Mouse (Mus musculus) intestine, embryonic 16.5 days (tissue): ENCODE measurements around the gene Zcchc14. TPM values are rescaled to one million over a fixed set of nuclear protein-coding genes. Genes with fewer than 3 reads are reported as not detected.

ENCODE experiments used
- ATAC-seq: fragments of 200-750 bp; cut with Nextera tagmentation; 2 replicates; pipeline ENCODE4 v1.8.0; 2017; ENCODE audit warnings: moderate TSS enrichment, moderate library complexity
- H3K27ac ChIP-seq: fragments of 300-500 bp; sonication (generic); 2 replicates; pipeline ENCODE4 v1.5.1; 2014; ENCODE audit warnings: mild to moderate bottlenecking, low read length
- H3K27me3 ChIP-seq: fragments of 300-500 bp; sonication (generic); replicated peaks from 2 replicates; pipeline ENCODE4 v1.6.1; 2014; ENCODE audit warnings: low read length, control low read depth, mixed read lengths; ENCODE audit not compliant: control insufficient read depth, insufficient read depth
- H3K36me3 ChIP-seq: fragments of 300-500 bp; sonication (generic); 2 replicates; pipeline ENCODE4 v1.6.1; 2014; ENCODE audit warnings: low read length, control low read depth; ENCODE audit not compliant: control insufficient read depth, insufficient read depth
- H3K4me1 ChIP-seq: fragments of 300-500 bp; sonication (generic); 2 replicates; pipeline ENCODE4 v1.6.1; 2014; ENCODE audit warnings: low read length, control low read depth, mixed read lengths; ENCODE audit not compliant: control insufficient read depth, insufficient read depth
- H3K4me2 ChIP-seq: fragments of 300-500 bp; sonication (generic); 2 replicates; pipeline ENCODE4 v1.6.1; 2014; ENCODE audit warnings: low read depth, low read length, control low read depth
- H3K4me3 ChIP-seq: fragments of 300-500 bp; sonication (generic); 2 replicates; pipeline ENCODE4 v1.5.1; 2014; ENCODE audit warnings: mild to moderate bottlenecking, low read length
- H3K9ac ChIP-seq: fragments of 300-500 bp; sonication (generic); 2 replicates; pipeline ENCODE4 v1.6.1; 2014; ENCODE audit warnings: low read depth, low read length
- H3K9me3 ChIP-seq: fragments of 300-500 bp; sonication (generic); 2 replicates; pipeline ENCODE4 v1.6.1; 2016; ENCODE audit warnings: low read length, control low read depth; ENCODE audit not compliant: control insufficient read depth
- WGBS: fragments of 180-500 bp; shearing (Covaris S2); extraction: QIAGEN DNeasy Blood & Tissue Kit; methylation state at CpG from one replicate; pipeline ENCODE4 v1.1.7; 2014; 5-methylcytosine and 5-hydroxymethylcytosine counted together
- polyA plus RNA-seq: library from polyadenylated mRNA; unstranded; fragments of >200 nt; fragmentation: Nextera tagmentation; extraction: Ambion mirVana; gene quantifications from 2 replicates; pipeline ENCODE4 v1.2.1, GENCODE M21; 2015

Zcchc14 gene
- polyA plus RNA-seq, 1 experiment from 2014 or later: 9.5 TPM

DNA sequence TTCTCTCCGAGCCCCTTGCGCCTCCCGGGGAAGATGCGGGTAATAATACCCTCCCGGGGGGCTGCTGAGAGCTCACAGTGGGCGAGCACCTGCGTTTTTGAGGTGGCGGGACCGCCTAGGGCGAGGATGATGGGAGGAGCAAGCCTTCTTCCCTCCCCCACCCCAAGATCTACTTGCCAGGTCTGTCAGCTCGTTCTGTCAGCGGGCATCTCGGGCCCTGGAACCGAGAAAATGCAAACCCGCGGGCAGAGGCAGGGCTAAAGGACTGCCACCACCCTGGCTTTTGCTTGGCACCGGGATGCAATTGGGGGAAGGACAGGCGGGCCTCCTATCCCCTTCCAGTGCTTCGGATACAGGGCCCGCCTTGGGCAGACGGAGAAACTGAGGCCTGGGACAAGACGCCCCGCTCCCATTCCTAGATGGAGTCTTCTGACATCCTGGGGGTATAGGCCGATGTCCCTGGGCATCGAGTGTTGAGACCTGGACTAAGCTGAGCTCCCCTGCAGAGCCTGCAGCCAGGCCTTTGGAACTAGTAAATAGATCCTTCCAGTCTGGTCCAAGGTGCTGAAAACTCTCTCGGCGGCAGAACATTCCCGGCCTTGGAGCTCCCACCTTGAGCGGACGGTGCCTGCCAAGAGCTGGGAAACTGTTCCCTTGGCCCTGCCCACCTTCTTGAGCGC lies 779 bp upstream of the Zcchc14 start:
- H3K9me3 ChIP-seq: no peaks in the 10 kb centered on the region
- H3K4me3 ChIP-seq: peak overlapping the region; percentile 70
- 2% methylated on average over 31 of the region's 31 CpGs for WGBS
- H3K27ac ChIP-seq: peak overlapping the region; percentile 90
- peak overlapping the region; percentile 89 for H3K9ac ChIP-seq
- H3K4me2 ChIP-seq: peak overlapping the region; percentile 96
- ATAC-seq: peak; percentile 34
- no peaks in the 10 kb centered on the region for H3K27me3 ChIP-seq
- peaks cover 39% of the 10 kb centered on the region for H3K4me1 ChIP-seq
- no peaks in the 10 kb centered on the region for H3K36me3 ChIP-seq

- peak overlapping the region; percentile 81 for H3K9ac ChIP-seq
- H3K27ac ChIP-seq: peak overlapping the region; percentile 10
- no peaks in the 10 kb centered on the region for H3K9me3 ChIP-seq
- no peaks in the 10 kb centered on the region for H3K36me3 ChIP-seq
- no peaks in the 10 kb centered on the region for H3K27me3 ChIP-seq
- H3K4me1 ChIP-seq: peaks cover 54% of the 10 kb centered on the region
- no peak for ATAC-seq
- peak overlapping the region; percentile 96 for H3K4me2 ChIP-seq
- H3K4me3 ChIP-seq: peak overlapping the region; percentile 70
- WGBS: under 1% methylated on average over 53 of the region's 56 CpGs
Observed at GRCm38 (mm10) chr8:121651874-121652361, 783 bp downstream of the Zcchc14 start.

- Histone ChIP-seq H3K9ac (peak overlapping the region; percentile 81), H3K36me3 (no peaks in the 10 kb centered on the region), H3K9me3 (no peaks in the 10 kb centered on the region), H3K4me1 (peaks cover 59% of the 10 kb centered on the region), H3K27ac (peak overlapping the region; percentile 10; the same call in 1 of the 2 replicates), H3K27me3 (no peaks in the 10 kb centered on the region), H3K4me3 (peak overlapping the region; percentile 70), H3K4me2 (peak overlapping the region; percentile 96)
- 7% methylated on average over 47 of the region's 47 CpGs for WGBS
- no peak for ATAC-seq
Observed at GRCm38 (mm10) chr8:121651308-121651873, 1.3 kb downstream of the Zcchc14 start.

- ATAC-seq: no peak
- H3K4me1 ChIP-seq: peaks cover 61% of the 10 kb centered on the region
- no peak overlapping the region for H3K27ac ChIP-seq
Observed at GRCm38 (mm10) chr8:121650389-121651307, 2.1 kb downstream of the Zcchc14 start.

DNA sequence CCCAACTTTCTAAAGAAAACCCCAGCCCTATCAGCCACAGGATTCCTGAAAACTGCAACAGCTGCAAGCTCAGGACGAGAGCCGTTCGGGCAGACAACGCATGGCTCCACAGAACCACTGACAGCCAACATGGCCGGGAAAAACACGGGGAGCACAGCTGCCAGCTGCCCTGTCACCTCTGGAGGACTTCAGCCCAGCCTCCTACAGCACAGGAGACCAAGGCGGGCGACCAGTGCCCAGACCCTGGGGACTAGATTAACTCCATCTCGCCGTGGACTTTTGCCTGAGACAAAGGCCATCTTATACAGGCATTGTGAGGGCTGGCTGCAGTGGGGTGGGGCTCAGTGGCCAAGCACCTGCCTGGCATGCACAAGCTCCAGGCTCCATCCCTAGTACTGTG lies 2.8 kb downstream of the Zcchc14 start:
- 52% methylated on average over 10 of the region's 10 CpGs for WGBS
- Histone ChIP-seq H3K9me3 (no peaks in the 10 kb centered on the region), H3K36me3 (no peaks in the 10 kb centered on the region), H3K27ac (no peak overlapping the region), H3K9ac (peak overlapping the region; percentile 52), H3K4me2 (peak overlapping the region; percentile 96), H3K4me1 (peaks cover 61% of the 10 kb centered on the region), H3K27me3 (no peaks in the 10 kb centered on the region), H3K4me3 (peak overlapping the region; percentile 70)
- ATAC-seq: no peak

More at GRCm38 (mm10) chr8:121650389-121651307, 2.1 kb downstream of the Zcchc14 start:
- H3K9me3 ChIP-seq: no peaks in the 10 kb centered on the region
- H3K36me3 ChIP-seq: no peaks in the 10 kb centered on the region
- no peaks in the 10 kb centered on the region for H3K27me3 ChIP-seq
- peak overlapping the region; percentile 81 for H3K9ac ChIP-seq
- peak overlapping the region; percentile 70 for H3K4me3 ChIP-seq
- peak overlapping the region; percentile 96 for H3K4me2 ChIP-seq
- 55% methylated on average over 20 of the region's 20 CpGs for WGBS

- Histone ChIP-seq H3K27me3 (no peaks in the 10 kb centered on the region), H3K4me1 (peaks cover 66% of the 10 kb centered on the region), H3K36me3 (no peaks in the 10 kb centered on the region), H3K27ac (no peak overlapping the region), H3K4me3 (peak overlapping the region; percentile 70), H3K9ac (peak overlapping the region; percentile 52), H3K9me3 (no peaks in the 10 kb centered on the region), H3K4me2 (peak overlapping the region; percentile 96)
- 62% methylated on average over 5 of the region's 5 CpGs for WGBS
- ATAC-seq: no peak
Observed at GRCm38 (mm10) chr8:121649423-121649822, 3.3 kb downstream of the Zcchc14 start.

DNA sequence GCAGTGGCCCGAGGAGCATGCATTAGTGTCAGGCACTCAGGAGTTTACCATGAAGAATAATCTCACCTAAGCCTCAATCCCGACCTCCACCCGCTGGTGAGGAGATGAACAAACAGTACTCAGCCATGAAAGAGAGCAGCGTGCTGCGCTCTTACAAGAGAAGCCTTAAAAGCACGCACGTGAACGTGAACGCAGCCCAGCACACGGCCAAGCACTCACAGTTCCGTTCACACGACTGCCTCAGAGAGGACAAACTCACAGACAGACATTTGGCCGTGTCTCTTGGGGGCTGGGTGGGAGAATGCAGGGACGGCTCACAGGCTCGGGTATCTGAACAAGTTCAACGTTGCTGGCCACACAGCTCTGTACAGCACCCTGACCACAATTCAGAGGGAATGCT lies 4.2 kb downstream of the Zcchc14 start:
- WGBS: 63% methylated on average over 16 of the region's 16 CpGs

DNA sequence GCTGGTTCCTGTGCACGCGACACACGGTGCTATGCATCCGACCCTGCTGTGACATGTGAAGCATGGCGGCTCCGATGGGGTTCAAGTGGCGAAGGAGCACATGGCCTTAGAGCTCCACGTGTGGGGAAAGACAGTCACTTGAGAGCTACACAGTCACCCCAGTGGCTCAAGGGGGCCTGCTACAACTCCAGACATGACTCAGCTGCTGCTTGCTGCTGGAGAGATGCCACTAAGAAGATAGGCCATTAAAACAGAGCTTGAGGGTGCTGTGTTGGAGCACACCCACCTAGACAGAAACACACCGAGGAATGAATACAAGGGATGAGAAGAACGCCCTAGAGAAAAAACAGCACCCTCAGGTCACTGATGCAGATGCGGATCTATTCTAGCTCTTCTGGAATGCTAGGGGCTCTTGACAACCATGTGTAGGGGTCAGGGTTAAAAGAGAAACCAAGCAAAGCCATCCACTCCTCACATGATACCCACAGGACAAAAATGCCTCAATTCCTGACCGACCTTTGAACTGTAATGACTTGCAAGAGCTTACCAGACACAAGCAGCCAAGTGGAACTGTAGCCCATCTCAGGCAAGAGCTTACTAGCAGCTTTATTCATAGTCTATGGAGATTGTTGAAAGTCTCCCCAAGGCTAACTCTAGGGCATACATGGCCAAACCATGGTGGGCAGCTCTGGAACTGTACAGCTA lies 5.0 kb downstream of the Zcchc14 start:
- no peak overlapping the region for H3K9ac ChIP-seq
- no peaks in the 10 kb centered on the region for H3K27me3 ChIP-seq
- WGBS: 81% methylated on average over 12 of the region's 12 CpGs
- no peaks in the 10 kb centered on the region for H3K9me3 ChIP-seq
- peak overlapping the region; percentile 48; the same call in 1 of the 2 replicates for H3K27ac ChIP-seq
- H3K4me3 ChIP-seq: no peak overlapping the region; the same call in 1 of the 2 replicates
- peak overlapping the region; percentile 22; the same call in 1 of the 2 replicates for H3K4me2 ChIP-seq
- H3K4me1 ChIP-seq: peaks cover 65% of the 10 kb centered on the region
- ATAC-seq: no peak
- H3K36me3 ChIP-seq: no peaks in the 10 kb centered on the region

More for the DNA sequence above, 4.2 kb downstream of the Zcchc14 start:
- Histone ChIP-seq H3K27me3 (no peaks in the 10 kb centered on the region), H3K4me3 (no peak overlapping the region; the same call in none of the 2 replicates), H3K4me1 (peaks cover 61% of the 10 kb centered on the region), H3K27ac (peak overlapping the region; percentile 48; the same call in 1 of the 2 replicates), H3K4me2 (0 out of 2 replicates have a peak overlapping the region, but pooled peaks have one; percentile 22), H3K9ac (0 out of 2 replicates have a peak overlapping the region, but pooled peaks have one; percentile 11), H3K9me3 (no peaks in the 10 kb centered on the region), H3K36me3 (no peaks in the 10 kb centered on the region)
- ATAC-seq: no peak
